In genomic region chr17:79911718-79912117, GRCm38 (mm10) we compare ENCODE assay signal across 34 mouse cellular contexts. TPM values are rescaled to one million over a fixed set of nuclear protein-coding genes. Genes with fewer than 3 reads are reported as not detected.
A peak's percentile ranks its signal among the peaks of the same experiment; 100 is the strongest.
DNase-seq lines count a peak whose midpoint lies in the region; ATAC-seq and TF ChIP-seq lines count a peak whose summit lies in the region.
"Had no signal": no experiment of that assay in that cellular context is flagged by ENCODE, and none has a peak within 500 bp of the region (broad histone marks: within the 10 kb centered on the region; RNA-seq: fewer than 3 reads in every experiment).

No protein-coding gene starts in this region.

- peak; percentile 72 to 81 for TF ChIP-seq EP300 in MEL (IDR thresholded peaks at IDR 0.05; ENCODE audit: low read depth in 1 of 2, low read length in 2 of 2)

- no peaks in the 10 kb centered on the region for H3K27me3 ChIP-seq in MEL (ENCODE audit: control insufficient read depth in 1 of 2, insufficient read depth in 2 of 2, low read length in 2 of 2)
- no peaks in the 10 kb centered on the region; the same call in 1 of the 2 replicates for H3K27me3 ChIP-seq in liver, embryonic 15.5 days
- H3K27me3 ChIP-seq: embryonic facial prominence, embryonic 13.5 days; forebrain, embryonic 13.5 days; hindbrain, embryonic 13.5 days; midbrain, embryonic 12.5 days; neural tube, embryonic 15.5 days had no signal

- WGBS in liver, embryonic 15.5 days (ENCODE audit: insufficient replicate concordance): 25% methylated on average over 3 of the region's 3 CpGs

- no peak for TF ChIP-seq CTCF in MEL (IDR thresholded peaks at IDR 0.05 in 2 of 3, conservative IDR thresholded peaks at IDR 0.05 in 1 of 3; ENCODE audit: control insufficient read depth in 1 of 3, insufficient read depth in 1 of 3, low read depth in 2 of 3, low read length in 3 of 3, poor library complexity in 1 of 3, severe bottlenecking in 1 of 3)

- H3K4me3 ChIP-seq in MEL (ENCODE audit: control insufficient read depth in 1 of 2, insufficient read depth in 1 of 2, low read depth in 2 of 2, low read length in 2 of 2): 0 out of 4 replicates have a peak overlapping the region, but pooled peaks of 1 of the 2 experiments have one; percentile 21
- H3K4me3 ChIP-seq in liver, embryonic 15.5 days (replicated peaks): no peak overlapping the region
- H3K4me3 ChIP-seq: embryonic facial prominence, embryonic 13.5 days; erythroblast, embryonic 14.5 days; forebrain, embryonic 13.5 days; hindbrain, embryonic 13.5 days; kidney, embryonic 15.5 days; layer of hippocampus, adult 2 months; midbrain, embryonic 12.5 days; neural tube, embryonic 15.5 days had no signal

- peaks cover 0 to 27% of the 10 kb centered on the region in 2 experiments; a peak in 2 of 4 replicates for H3K36me3 ChIP-seq in MEL (ENCODE audit: control insufficient read depth in 1 of 2, insufficient read depth in 2 of 2, low read length in 2 of 2)
- no peaks in the 10 kb centered on the region for H3K36me3 ChIP-seq in liver, embryonic 15.5 days (replicated peaks)
- H3K36me3 ChIP-seq: embryonic facial prominence, embryonic 13.5 days; hindbrain, embryonic 13.5 days; kidney, embryonic 15.5 days; midbrain, embryonic 12.5 days; neural tube, embryonic 15.5 days had no signal

- no peak for TF ChIP-seq POLR2A in MEL (IDR thresholded peaks at IDR 0.05; ENCODE audit: control insufficient read depth in 1 of 2, insufficient read depth in 1 of 2, low read depth in 1 of 2, low read length in 2 of 2, poor library complexity in 1 of 2)

- TF ChIP-seq RAD21 in MEL (IDR thresholded peaks at IDR 0.05; ENCODE audit: low read depth, low read length): no peak

- DNase-seq in 3T3-L1 (ENCODE audit: low read depth, low spot score) (peak; percentile 29), MEL (ENCODE audit: low read depth, low spot score) (peak; percentile 52), liver (peak; percentile 47)
- no peak for DNase-seq in cerebellum, postnatal 4 days (ENCODE audit: low spot score in 2 of 2)
- no peak for DNase-seq in layer of hippocampus, postnatal 14 days (ENCODE audit: low spot score in 2 of 2)
- no peak for DNase-seq in natural killer cell, adult 2 months (ENCODE audit: low spot score in 2 of 2)
- DNase-seq in spleen, adult 18-20 months: no peak
- DNase-seq: adrenal gland, postnatal 10 days; B cell, adult 2 months; cerebellum, adult 11 months; cerebellum, adult 9-10 months; cerebellum, postnatal 36 days; embryo, embryonic 11 days; gastrocnemius, postnatal 25 days; heart, adult 18-20 months; heart, postnatal 36 days; kidney, adult 18-20 months; kidney, postnatal 25 days; left cerebral cortex, postnatal 4 days; lung, embryonic 14.5 days; retina, postnatal 1 day; right cerebral cortex, postnatal 14 days; thymus, adult 2 months; thymus, postnatal 4 days had no signal

- H3K79me2 ChIP-seq in MEL (ENCODE audit: control insufficient read depth, insufficient read depth, low read length, poor library complexity): no peaks in the 10 kb centered on the region

- H3K9ac ChIP-seq in MEL (ENCODE audit: control insufficient read depth, low read depth, low read length, poor library complexity, severe bottlenecking): no peak overlapping the region
- no peak overlapping the region for H3K9ac ChIP-seq in liver, embryonic 15.5 days
- H3K9ac ChIP-seq: embryonic facial prominence, embryonic 13.5 days; forebrain, embryonic 13.5 days; hindbrain, embryonic 13.5 days; kidney, embryonic 15.5 days; lung, embryonic 14.5 days; midbrain, embryonic 12.5 days; neural tube, embryonic 15.5 days had no signal

- ATAC-seq in liver, embryonic 15.5 days (ENCODE audit: insufficient read depth): peak; percentile 73
- ATAC-seq: forebrain, embryonic 13.5 days had no signal

- no peak overlapping the region for H3K4me2 ChIP-seq in liver, embryonic 15.5 days
- H3K4me2 ChIP-seq: embryonic facial prominence, embryonic 13.5 days; forebrain, embryonic 13.5 days; heart, embryonic 11.5 days; hindbrain, embryonic 13.5 days; kidney, embryonic 15.5 days; lung, embryonic 14.5 days; midbrain, embryonic 12.5 days; neural tube, embryonic 15.5 days had no signal

- H3K9me3 ChIP-seq in MEL (replicated peaks; ENCODE audit: insufficient read depth, low read length): no peaks in the 10 kb centered on the region
- no peaks in the 10 kb centered on the region for H3K9me3 ChIP-seq in liver, embryonic 15.5 days (replicated peaks)
- H3K9me3 ChIP-seq: embryonic facial prominence, embryonic 13.5 days; forebrain, embryonic 13.5 days; hindbrain, embryonic 13.5 days; kidney, embryonic 15.5 days; midbrain, embryonic 12.5 days; neural tube, embryonic 15.5 days had no signal

- H3K27ac ChIP-seq in MEL (ENCODE audit: control insufficient read depth, low read depth, low read length): peak overlapping the region; percentile 5; the same call in 1 of the 2 replicates
- no peak overlapping the region for H3K27ac ChIP-seq in liver, embryonic 15.5 days (replicated peaks)
- H3K27ac ChIP-seq: embryonic facial prominence, embryonic 13.5 days; forebrain, embryonic 13.5 days; hindbrain, embryonic 13.5 days; kidney, embryonic 15.5 days; layer of hippocampus, adult 2 months; midbrain, embryonic 12.5 days; neural tube, embryonic 15.5 days had no signal

- H3K4me1 ChIP-seq in MEL (ENCODE audit: control insufficient read depth in 1 of 2, insufficient read depth in 2 of 2, low read length in 2 of 2): peaks cover 26 to 27% of the 10 kb centered on the region in 2 experiments
- H3K4me1 ChIP-seq in liver, embryonic 15.5 days (replicated peaks): peaks cover 17% of the 10 kb centered on the region
- H3K4me1 ChIP-seq: forebrain, embryonic 13.5 days; hindbrain, embryonic 13.5 days; kidney, embryonic 15.5 days; midbrain, embryonic 12.5 days; neural tube, embryonic 15.5 days had no signal

TF ChIP-seq in MEL, 35 proteins besides CTCF, POLR2A, EP300 and RAD21:
- TF ChIP-seq ZMIZ1 (IDR thresholded peaks at IDR 0.05; ENCODE audit: low read depth, low read length) (no peak), JUND (IDR thresholded peaks at IDR 0.05; ENCODE audit: low read depth, low read length) (no peak), UBTF (IDR thresholded peaks at IDR 0.05; ENCODE audit: borderline replicate concordance, insufficient read depth, low read depth, low read length) (no peak), SIN3A (IDR thresholded peaks at IDR 0.05; ENCODE audit: low read length) (no peak), GABPA (IDR thresholded peaks at IDR 0.05; ENCODE audit: low read depth, low read length) (no peak), USF2 (IDR thresholded peaks at IDR 0.05; ENCODE audit: borderline replicate concordance in 1 of 2, insufficient read depth in 1 of 2, low read depth in 1 of 2, low read length in 2 of 2) (no peak), MXI1 (IDR thresholded peaks at IDR 0.05; ENCODE audit: low read depth, low read length) (peak; percentile 18; the same call in 1 of the 2 replicates), GATA1 (IDR thresholded peaks at IDR 0.05; ENCODE audit: low read depth, low read length) (peak; percentile 78), E2F4 (IDR thresholded peaks at IDR 0.05; ENCODE audit: borderline replicate concordance, low read depth, low read length) (no peak), TBP (IDR thresholded peaks at IDR 0.05; ENCODE audit: low read depth, low read length) (0 out of 2 replicates have a peak, but pooled peaks have one; percentile 35), USF1 (IDR thresholded peaks at IDR 0.05; ENCODE audit: low read depth, low read length) (0 out of 2 replicates have a peak, but pooled peaks have one; percentile 7), TCF12 (IDR thresholded peaks at IDR 0.05; ENCODE audit: low read depth, low read length) (peak; percentile 89), MAX (IDR thresholded peaks at IDR 0.05; ENCODE audit: low read length) (peak; percentile 2; the same call in 1 of the 2 replicates), BHLHE40 (IDR thresholded peaks at IDR 0.05; ENCODE audit: borderline replicate concordance, low read depth, low read length) (0 out of 2 replicates have a peak, but pooled peaks have one; percentile 10), TAL1 (IDR thresholded peaks at IDR 0.05; ENCODE audit: low read length) (peak; percentile 53), ZNF384 (IDR thresholded peaks at IDR 0.05; ENCODE audit: low read depth, low read length) (no peak), RCOR1 (IDR thresholded peaks at IDR 0.05; ENCODE audit: low read depth, low read length) (peak; percentile 56), HCFC1 (IDR thresholded peaks at IDR 0.05; ENCODE audit: low read depth, low read length) (no peak; the same call in 1 of the 2 replicates), MYC (IDR thresholded peaks at IDR 0.05; ENCODE audit: low read depth, low read length) (0 out of 2 replicates have a peak, but pooled peaks have one; percentile 27), CHD2 (IDR thresholded peaks at IDR 0.05; ENCODE audit: low read length) (no peak), NELFE (IDR thresholded peaks at IDR 0.05; ENCODE audit: low read depth, low read length) (peak; percentile 21; the same call in 1 of the 2 replicates), MAFK (IDR thresholded peaks at IDR 0.05; ENCODE audit: borderline replicate concordance, low read depth, low read length) (no peak), KAT2A (conservative IDR thresholded peaks at IDR 0.05; ENCODE audit: low read depth, low read length) (no peak), ELF1 (IDR thresholded peaks at IDR 0.05; ENCODE audit: low read depth, low read length) (no peak), MEF2A (IDR thresholded peaks at IDR 0.05; ENCODE audit: extremely low read depth, insufficient replicate concordance, low read depth, low read length, poor library complexity, severe bottlenecking) (no peak), NRF1 (IDR thresholded peaks at IDR 0.05; ENCODE audit: insufficient read depth, low read depth, low read length, poor library complexity, severe bottlenecking) (no peak), ETS1 (IDR thresholded peaks at IDR 0.05; ENCODE audit: low read depth, low read length) (peak; percentile 59; the same call in 1 of the 2 replicates), CHD1 (IDR thresholded peaks at IDR 0.05; ENCODE audit: low read depth, low read length) (no peak), MYB (IDR thresholded peaks at IDR 0.05; ENCODE audit: low read depth, low read length) (no peak)

RNA-seq across cellular contexts. Expression of gene Atl2, which starts 15.8 kb away (rescaled TPM):
- 28.9 and 29.5 TPM in 2 replicates for total RNA-seq in MEL (2012; rRNA removed)
- polyA plus RNA-seq in MEL (2012; ENCODE audit: insufficient read depth in 1 of 2, insufficient read length in 2 of 2, low read depth in 1 of 2, low replicate concordance in 2 of 2, missing spikeins in 1 of 2): 100 to 1,000 TPM in 1 of 2 experiments, 10 to 100 TPM in 1; 43.3 to 118 TPM
- 29.7 and 30.2 TPM in 2 replicates for polyA plus RNA-seq in liver, embryonic 15.5 days (2015; fragmentation: Nextera tagmentation; extraction: Ambion mirVana)
- 10 to 100 TPM; 51.4 to 59.3 TPM for total RNA-seq in layer of hippocampus, postnatal 14 days (2021)

Comparison
In these comparisons a context has a peak if more than half of its experiments do, and no peak if none do; other contexts are left out.
1. DNase-seq: peak in 3T3-L1 (single experiment), MEL (single experiment) and liver (single experiment); none in cerebellum, postnatal 4 days (0 of 2), layer of hippocampus, postnatal 14 days (0 of 2), natural killer cell, adult 2 months (0 of 2) and spleen, adult 18-20 months (0 of 2).